Mouse (Mus musculus): Measurements from ENCODE around the gene Lrba. TPM values are rescaled to one million over a fixed set of nuclear protein-coding genes. Genes with fewer than 3 reads are reported as not detected.

Gene Lrba
- total RNA-seq, 2 experiments from 2014 or later: 18.4 to 19.3 TPM

GRCm38 (mm10) chr3:86761095-86762035, 536.9 kb downstream of the Lrba start:
- peak; percentile 76 to 77 for DNase-seq (ENCODE audit: extremely low spot score in 1 of 2, low spot score in 2 of 2)
- intact Hi-C loops (cut with DNase I): loop anchor here (10.0 kb wide), 1 partner anchor 437 kb away; no protein-coding TSS in a partner anchor

GRCm38 (mm10) chr3:86762036-86762415, 537.5 kb downstream of the Lrba start:
- no peak for DNase-seq (ENCODE audit: extremely low spot score in 1 of 2, low spot score in 2 of 2)
- intact Hi-C loops (cut with DNase I): loop anchor here (10.0 kb wide), 1 partner anchor 437 kb away; no protein-coding TSS in a partner anchor

GRCm38 (mm10) chr3:86762456-86762855, 538.0 kb downstream of the Lrba start:
- intact Hi-C loops (cut with DNase I): loop anchor here (10.0 kb wide), 1 partner anchor 438 kb away; no protein-coding TSS in a partner anchor
- DNase-seq (ENCODE audit: extremely low spot score in 1 of 2, low spot score in 2 of 2): no peak

GRCm38 (mm10) chr3:86768553-86768952, 544.1 kb downstream of the Lrba start:
- DNase-seq (ENCODE audit: extremely low spot score in 1 of 2, low spot score in 2 of 2): no peak
- intact Hi-C loops (cut with DNase I): loop anchor here (10.0 kb wide), 1 partner anchor 444 kb away; no protein-coding TSS in a partner anchor

GRCm38 (mm10) chr3:86768969-86769368, 544.5 kb downstream of the Lrba start:
- DNase-seq (ENCODE audit: extremely low spot score in 1 of 2, low spot score in 2 of 2): no peak

GRCm38 (mm10) chr3:86774566-86775443, 550.3 kb downstream of the Lrba start:
- intact Hi-C loops (cut with DNase I): no loop called here
- no peak for DNase-seq (ENCODE audit: extremely low spot score in 1 of 2, low spot score in 2 of 2)

More at GRCm38 (mm10) chr3:86768969-86769368, 544.5 kb downstream of the Lrba start:
- intact Hi-C loops (cut with DNase I): loop anchor here (10.0 kb wide), 1 partner anchor 444 kb away; no protein-coding TSS in a partner anchor

- intact Hi-C loops (cut with DNase I): no loop called here
- no peak for DNase-seq (ENCODE audit: extremely low spot score in 1 of 2, low spot score in 2 of 2)
Observed at GRCm38 (mm10) chr3:86775444-86775828, 551.0 kb downstream of the Lrba start.

GRCm38 (mm10) chr3:86779704-86780103, 555.2 kb downstream of the Lrba start:
- no peak for DNase-seq (ENCODE audit: extremely low spot score in 1 of 2, low spot score in 2 of 2)
- intact Hi-C loops (cut with DNase I): no loop called here

- intact Hi-C loops (cut with DNase I): no loop called here
- no peak for DNase-seq (ENCODE audit: extremely low spot score in 1 of 2, low spot score in 2 of 2)
Observed at GRCm38 (mm10) chr3:86784051-86784450, 559.6 kb downstream of the Lrba start.

GRCm38 (mm10) chr3:86784930-86785329, 560.5 kb downstream of the Lrba start:
- intact Hi-C loops (cut with DNase I): no loop called here
- DNase-seq (ENCODE audit: extremely low spot score in 1 of 2, low spot score in 2 of 2): no peak

- DNase-seq (ENCODE audit: extremely low spot score in 1 of 2, low spot score in 2 of 2): no peak
- intact Hi-C loops (cut with DNase I): no loop called here
Observed at GRCm38 (mm10) chr3:86786280-86786679, 561.8 kb downstream of the Lrba start.

- DNase-seq (ENCODE audit: extremely low spot score in 1 of 2, low spot score in 2 of 2): peak; percentile 80 to 84
- intact Hi-C loops (cut with DNase I): no loop called here
Observed at GRCm38 (mm10) chr3:86786845-86787351, 562.4 kb downstream of the Lrba start.

GRCm38 (mm10) chr3:86787423-86788123, 563.1 kb downstream of the Lrba start:
- intact Hi-C loops (cut with DNase I): no loop called here
- no peak for DNase-seq (ENCODE audit: extremely low spot score in 1 of 2, low spot score in 2 of 2)

- peak; percentile 73 to 80 for DNase-seq (ENCODE audit: extremely low spot score in 1 of 2, low spot score in 2 of 2)
- intact Hi-C loops (cut with DNase I): no loop called here
Observed at GRCm38 (mm10) chr3:86788711-86789110, 564.2 kb downstream of the Lrba start.

GRCm38 (mm10) chr3:86789752-86790151, 565.3 kb downstream of the Lrba start:
- intact Hi-C loops (cut with DNase I): loop anchor here (5.0 kb wide), 2 partner anchors 133 to 188 kb away; partner anchors contain the start of gene Dclk2
- DNase-seq (ENCODE audit: extremely low spot score in 1 of 2, low spot score in 2 of 2): peak in 1 of 2 experiments; percentile 20

GRCm38 (mm10) chr3:86793264-86793663, 568.8 kb downstream of the Lrba start:
- intact Hi-C loops (cut with DNase I): loop anchor here (5.0 kb wide), 2 partner anchors 129 to 184 kb away; partner anchors contain the start of gene Dclk2

GRCm38 (mm10) chr3:86793720-86794191, 569.3 kb downstream of the Lrba start:
- peak in 1 of 2 experiments; percentile 68 for DNase-seq (ENCODE audit: extremely low spot score in 1 of 2, low spot score in 2 of 2)
- intact Hi-C loops (cut with DNase I): loop anchor here (5.0 kb wide), 2 partner anchors 129 to 184 kb away; partner anchors contain the start of gene Dclk2

More at GRCm38 (mm10) chr3:86793264-86793663, 568.8 kb downstream of the Lrba start:
- DNase-seq (ENCODE audit: extremely low spot score in 1 of 2, low spot score in 2 of 2): peak in 1 of 2 experiments; percentile 41

GRCm38 (mm10) chr3:86796716-86797115, 572.2 kb downstream of the Lrba start:
- intact Hi-C loops (cut with DNase I): no loop called here

More at GRCm38 (mm10) chr3:86796716-86797115, 572.2 kb downstream of the Lrba start:
- peak in 1 of 2 experiments; percentile 30 for DNase-seq (ENCODE audit: extremely low spot score in 1 of 2, low spot score in 2 of 2)
